Mouse (Mus musculus) small intestine, adult 2 months (tissue): ENCODE results near the gene Asb4.

Experiments used
- CTCF ChIP-seq: fragments of 200-500 bp; IDR thresholded peaks from 2 replicates; pipeline ENCODE4 v1.5.1; 2012; ENCODE audit warnings: low read depth, mild to moderate bottlenecking, control low read depth, inconsistent platforms, low read length, moderate library complexity, mixed read lengths; ENCODE audit not compliant: insufficient replicate concordance, insufficient read length; ENCODE audit errors: extremely low read depth
- POLR2A ChIP-seq: fragments of 200-500 bp; IDR thresholded peaks from 2 replicates; pipeline ENCODE4 v1.6.1; 2012; ENCODE audit warnings: low read depth, mild to moderate bottlenecking, control low read depth, inconsistent platforms, low read length, moderate library complexity

- TF ChIP-seq POLR2A (no peak), CTCF (no peak)
Observed at GRCm38 (mm10) chr6:5421442-5421841, 38.3 kb downstream of the Asb4 start.
